ENCODE assay signal across 25 mouse cellular contexts in the genomic region with DNA sequence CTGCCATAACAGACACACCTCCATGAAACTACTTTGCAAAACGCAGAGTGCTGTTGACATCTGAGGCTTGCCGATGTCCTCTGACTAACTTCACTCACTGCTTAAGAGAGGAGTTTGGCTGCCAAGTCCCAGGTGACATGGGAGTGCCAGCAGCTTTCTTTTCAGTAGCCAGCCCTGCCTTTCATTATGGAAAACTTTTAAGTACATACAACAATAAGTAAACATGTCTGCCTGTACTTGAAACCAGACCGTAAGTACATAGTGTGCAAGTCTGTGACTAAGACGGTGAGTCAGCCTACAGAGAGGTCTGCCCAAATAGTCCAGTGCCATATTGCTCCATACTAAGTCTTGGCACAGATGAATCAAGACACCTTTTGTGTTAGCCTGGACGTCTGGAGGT. TPM values are rescaled to one million over a fixed set of nuclear protein-coding genes. Genes with fewer than 3 reads are reported as not detected.
DNase-seq lines count a peak whose midpoint lies in the region; ATAC-seq and TF ChIP-seq lines count a peak whose summit lies in the region.
"Had no signal": no experiment of that assay in that cellular context is flagged by ENCODE, and none has a peak within 500 bp of the region (broad histone marks: within the 10 kb centered on the region; RNA-seq: fewer than 3 reads in every experiment).

No protein-coding gene starts in this region.

- H3ac ChIP-seq in C2C12 (ENCODE audit: control insufficient read depth, insufficient read length, low read depth): no peak overlapping the region

- no peak overlapping the region for H3K4me2 ChIP-seq in stomach, embryonic 16.5 days (ENCODE audit: low read depth, low read length)
- H3K4me2 ChIP-seq: forebrain, embryonic 13.5 days; heart, embryonic 15.5 days; hindbrain, embryonic 15.5 days; intestine, embryonic 15.5 days; liver, embryonic 13.5 days had no signal

- no peaks in the 10 kb centered on the region for H3K36me3 ChIP-seq in C2C12 (ENCODE audit: control insufficient read depth, insufficient read depth)
- no peaks in the 10 kb centered on the region for H3K36me3 ChIP-seq in stomach, embryonic 16.5 days (ENCODE audit: control insufficient read depth, insufficient read depth, low read length)
- H3K36me3 ChIP-seq: heart, embryonic 15.5 days; hindbrain, embryonic 15.5 days; intestine, embryonic 15.5 days; liver, embryonic 13.5 days had no signal

- H3K9me3 ChIP-seq in stomach, embryonic 16.5 days (replicated peaks; ENCODE audit: control insufficient read depth, low read length): no peaks in the 10 kb centered on the region
- H3K9me3 ChIP-seq: forebrain, embryonic 13.5 days; heart, embryonic 15.5 days; hindbrain, embryonic 15.5 days; intestine, embryonic 15.5 days; liver, embryonic 13.5 days had no signal

- peak; percentile 86 for ATAC-seq in stomach, embryonic 16.5 days (ENCODE audit: insufficient read depth, low FRiP score)
- ATAC-seq: forebrain, embryonic 13.5 days; intestine, embryonic 15.5 days; midbrain, embryonic 16.5 days; Patski had no signal

- peak; percentile 73 to 85 for DNase-seq in lung, adult 18-20 months
- DNase-seq in lung, postnatal 14 days: peak; percentile 23
- DNase-seq in spleen, adult 18-20 months: no peak
- no peak for DNase-seq in ovary, adult 18-20 months (ENCODE audit: low spot score)
- DNase-seq in right cerebral cortex, adult 2 months (ENCODE audit: low spot score in 2 of 2): no peak
- DNase-seq: adrenal gland, postnatal 10 days; cerebellum, adult 18-20 months; gastrocnemius, postnatal 14 days; heart, adult 2 months; heart, postnatal 4 days; kidney, adult 9 months; kidney, postnatal 36 days; liver, embryonic 13.5 days had no signal

- no peaks in the 10 kb centered on the region for H3K79me3 ChIP-seq in C2C12 (ENCODE audit: low read depth)

- H3K27ac ChIP-seq in stomach, embryonic 16.5 days (ENCODE audit: low read length): peak overlapping the region; percentile 65; the same call in 1 of the 2 replicates
- H3K27ac ChIP-seq: forebrain, embryonic 13.5 days; heart, adult 2 months; heart, embryonic 15.5 days; hindbrain, embryonic 15.5 days; intestine, embryonic 15.5 days; liver, embryonic 13.5 days had no signal

- no peaks in the 10 kb centered on the region for H3K4me1 ChIP-seq in stomach, embryonic 16.5 days (ENCODE audit: control insufficient read depth, insufficient read depth, low read length)
- H3K4me1 ChIP-seq: forebrain, embryonic 13.5 days; heart, embryonic 15.5 days; hindbrain, embryonic 15.5 days; intestine, embryonic 15.5 days; liver, embryonic 13.5 days had no signal

- H3K4me3 ChIP-seq in C2C12 (ENCODE audit: insufficient read depth, poor library complexity, severe bottlenecking): no peak overlapping the region
- H3K4me3 ChIP-seq in stomach, embryonic 16.5 days (replicated peaks; ENCODE audit: low read length): no peak overlapping the region
- H3K4me3 ChIP-seq: forebrain, embryonic 13.5 days; heart, adult 2 months; heart, embryonic 15.5 days; hindbrain, embryonic 15.5 days; intestine, embryonic 15.5 days; liver, embryonic 13.5 days had no signal

- no peaks in the 10 kb centered on the region for H3K79me2 ChIP-seq in C2C12 (ENCODE audit: control insufficient read depth, insufficient read depth)

- TF ChIP-seq CTCF in C2C12 (IDR thresholded peaks at IDR 0.05; ENCODE audit: control insufficient read depth, insufficient read depth, insufficient read length): no peak

- 69% methylated on average over 5 of the region's 5 CpGs for WGBS in stomach, embryonic 16.5 days

- H3K9ac ChIP-seq in stomach, embryonic 16.5 days (ENCODE audit: low read length): no peak overlapping the region
- H3K9ac ChIP-seq: forebrain, embryonic 13.5 days; heart, embryonic 15.5 days; hindbrain, embryonic 15.5 days; intestine, embryonic 15.5 days; liver, embryonic 13.5 days had no signal

- H3K27me3 ChIP-seq in C2C12 (ENCODE audit: control insufficient read depth, insufficient read depth, insufficient read length): no peaks in the 10 kb centered on the region
- no peaks in the 10 kb centered on the region for H3K27me3 ChIP-seq in stomach, embryonic 16.5 days (ENCODE audit: control insufficient read depth, insufficient read depth, low read length)
- H3K27me3 ChIP-seq: forebrain, embryonic 13.5 days; heart, embryonic 15.5 days; hindbrain, embryonic 15.5 days; intestine, embryonic 15.5 days; liver, embryonic 13.5 days; Patski had no signal

TF ChIP-seq in C2C12, 6 proteins besides CTCF, POLR2A, EP300 and RAD21:
- TF ChIP-seq MYOD1 (IDR thresholded peaks at IDR 0.05; ENCODE audit: control insufficient read depth, insufficient read length, low read depth) (no peak), FOSL1 (IDR thresholded peaks at IDR 0.05; ENCODE audit: insufficient read depth, low read length, poor library complexity, severe bottlenecking) (peak; percentile 78), CEBPB (IDR thresholded peaks at IDR 0.05; ENCODE audit: low read depth) (peak; percentile 88)
TF ChIP-seq in C2C12: peak in this region for 2.

RNA-seq across cellular contexts. Expression of gene Gm7271, which starts 46.7 kb away (rescaled TPM):
- not detected for polyA plus RNA-seq in C2C12 (2012; fragmentation: generic; extraction: Trizol)
- polyA plus RNA-seq in stomach, embryonic 16.5 days (2015; fragmentation: Nextera tagmentation; extraction: Ambion mirVana): not detected in 2 replicates
- polyA plus RNA-seq: forebrain, embryonic 13.5 days; heart, adult 2 months; heart, embryonic 15.5 days; intestine, embryonic 15.5 days; limb, embryonic 11.5 days; liver, embryonic 13.5 days; midbrain, embryonic 16.5 days; Patski; small intestine, adult 2 months; thymus, postnatal 0 days; urinary bladder, adult 2 months had no signal

Comparison
In these comparisons a context has a peak if more than half of its experiments do, and no peak if none do; other contexts are left out.
1. DNase-seq: peak in lung, adult 18-20 months (2 of 2) and lung, postnatal 14 days (single experiment); none in spleen, adult 18-20 months (0 of 2), ovary, adult 18-20 months (single experiment) and right cerebral cortex, adult 2 months (0 of 2).